Mouse (Mus musculus) limb, embryonic 11.5 days (tissue): ENCODE measurements at regions not wholly inside any gene's neighbourhood (a gene's known extent, or its start where the extent isn't known, plus 50 kb on each side); places are given as distances from the start of the nearest gene placed in this dataset.

ENCODE experiments used
- ATAC-seq: fragments of 200-750 bp; cut with Nextera tagmentation; 2 replicates; pipeline ENCODE4 v1.8.0; 2017; ENCODE audit warnings: low read depth; ENCODE audit not compliant: insufficient number of reproducible peaks, low FRiP score, low TSS enrichment
- DNase-seq: peaks from one replicate; pipeline ENCODE4 v3.0.0-alpha.2; 2015; ENCODE audit warnings: low spot score
- H3K27ac ChIP-seq: fragments of 300-500 bp; sonication (generic); replicated peaks from 2 replicates; pipeline ENCODE4 v1.5.1; 2014; ENCODE audit warnings: low read depth, mild to moderate bottlenecking, low read length
- H3K27me3 ChIP-seq: fragments of 300-500 bp; sonication (generic); 2 replicates; pipeline ENCODE4 v1.6.1; 2014; ENCODE audit warnings: mild to moderate bottlenecking, low read length, mixed read lengths; ENCODE audit not compliant: control insufficient read depth, insufficient read depth
- H3K36me3 ChIP-seq: fragments of 300-500 bp; sonication (generic); 2 replicates; pipeline ENCODE4 v1.6.1; 2014; ENCODE audit warnings: mild to moderate bottlenecking, low read length, moderate library complexity, mixed read lengths; ENCODE audit not compliant: control insufficient read depth, insufficient read depth
- H3K4me1 ChIP-seq: fragments of 300-500 bp; sonication (generic); 2 replicates; pipeline ENCODE4 v1.6.1; 2014; ENCODE audit warnings: low read length, mixed read lengths; ENCODE audit not compliant: control insufficient read depth, insufficient read depth
- H3K4me2 ChIP-seq: fragments of 300-500 bp; sonication (generic); 2 replicates; pipeline ENCODE4 v1.6.1; 2014; ENCODE audit warnings: low read depth, mild to moderate bottlenecking, moderate library complexity; ENCODE audit not compliant: severe bottlenecking
- H3K4me3 ChIP-seq: fragments of 300-500 bp; sonication (generic); 2 replicates; pipeline ENCODE4 v1.5.1; 2014; ENCODE audit warnings: low read depth, low read length
- H3K9ac ChIP-seq: fragments of 300-500 bp; sonication (generic); 2 replicates; pipeline ENCODE4 v1.6.1; 2014; ENCODE audit warnings: mild to moderate bottlenecking, low read length
- H3K9me3 ChIP-seq: fragments of 300-500 bp; sonication (generic); 2 replicates; pipeline ENCODE4 v1.6.1; 2016; ENCODE audit warnings: low read length; ENCODE audit not compliant: control insufficient read depth
- WGBS: fragments of 180-500 bp; shearing (Covaris S2); extraction: QIAGEN DNeasy Blood & Tissue Kit; methylation state at CpG from one replicate; pipeline ENCODE4 v1.1.7; 2014; 5-methylcytosine and 5-hydroxymethylcytosine counted together

- Histone ChIP-seq H3K4me2 (no peak overlapping the region), H3K36me3 (no peaks in the 10 kb centered on the region), H3K4me1 (no peaks in the 10 kb centered on the region), H3K9me3 (no peaks in the 10 kb centered on the region), H3K27me3 (no peaks in the 10 kb centered on the region), H3K4me3 (no peak overlapping the region), H3K27ac (no peak overlapping the region), H3K9ac (no peak overlapping the region)
- 68% methylated on average over 20 of the region's 20 CpGs for WGBS
- ATAC-seq (no peak), DNase-seq (no peak)
Measured at GRCm38 (mm10) chr14:120720464-120721445, 190.3 kb upstream of the Ipo5 start.

- no peak for DNase-seq
- Histone ChIP-seq H3K27ac (no peak overlapping the region), H3K9ac (no peak overlapping the region), H3K4me3 (no peak overlapping the region), H3K4me2 (no peak overlapping the region), H3K4me1 (no peaks in the 10 kb centered on the region), H3K36me3 (no peaks in the 10 kb centered on the region), H3K9me3 (no peaks in the 10 kb centered on the region), H3K27me3 (no peaks in the 10 kb centered on the region)
- ATAC-seq = no peak
- 74% methylated on average over 6 of the region's 6 CpGs for WGBS
Measured at GRCm38 (mm10) chr14:120721593-120722461, 189.2 kb upstream of the Ipo5 start.

DNA sequence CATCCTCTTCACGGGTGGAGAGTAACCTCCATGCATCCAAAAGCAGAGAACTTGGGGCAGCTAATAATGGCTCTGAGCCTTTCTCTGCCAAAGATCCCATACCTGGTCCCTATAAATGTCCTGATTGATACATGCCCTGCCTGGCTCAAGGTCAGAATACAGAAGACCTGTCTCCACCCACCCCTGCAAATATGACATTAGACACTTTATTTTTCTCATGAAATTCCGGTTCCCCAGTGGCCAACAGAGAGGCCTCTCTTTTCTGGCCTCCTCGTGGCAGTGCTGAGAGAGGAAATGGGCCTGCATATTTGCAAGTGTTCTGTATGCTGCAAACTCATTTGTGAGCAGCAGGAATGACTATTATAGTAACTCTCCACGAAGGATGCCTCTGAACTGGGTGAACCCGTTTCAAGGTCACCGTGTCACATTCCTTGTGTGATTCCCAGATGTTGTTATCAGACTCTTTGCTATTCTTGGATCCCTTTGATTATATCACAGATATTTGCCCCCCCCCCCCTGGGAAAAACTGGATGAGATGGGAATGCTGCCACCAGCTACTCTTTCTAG is 188.4 kb upstream of the Ipo5 start:
- H3K4me1 ChIP-seq = no peaks in the 10 kb centered on the region
- no peaks in the 10 kb centered on the region for H3K9me3 ChIP-seq
- no peak overlapping the region for H3K4me3 ChIP-seq
- no peaks in the 10 kb centered on the region for H3K27me3 ChIP-seq
- no peak overlapping the region for H3K27ac ChIP-seq
- H3K4me2 ChIP-seq = no peak overlapping the region
- 74% methylated on average over 6 of the region's 6 CpGs for WGBS
- no peaks in the 10 kb centered on the region for H3K36me3 ChIP-seq
- H3K9ac ChIP-seq = no peak overlapping the region
- ATAC-seq (no peak), DNase-seq (no peak)

DNA sequence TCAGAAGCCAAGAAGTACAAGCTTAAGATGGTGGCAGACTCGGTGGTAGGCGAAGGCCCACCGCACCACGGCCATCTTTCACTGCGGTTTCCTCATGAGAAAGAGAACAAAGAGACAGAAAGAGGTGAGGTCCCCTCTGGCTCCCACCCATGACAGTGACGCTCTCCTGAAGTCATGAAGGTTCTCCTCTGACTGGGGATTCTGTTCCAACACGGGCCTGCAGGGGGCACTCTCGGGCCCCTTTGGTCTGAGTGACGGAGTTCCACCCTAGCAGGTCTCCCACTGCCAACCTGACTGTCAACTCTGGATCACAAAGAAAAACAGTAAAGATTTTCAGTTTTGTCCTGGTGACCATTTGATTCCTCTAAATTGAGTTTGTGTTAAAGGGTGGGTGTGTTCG is 182.9 kb upstream of the Ipo5 start:
- Histone ChIP-seq H3K4me3 (no peak overlapping the region), H3K27ac (no peak overlapping the region), H3K4me2 (no peak overlapping the region), H3K27me3 (no peaks in the 10 kb centered on the region), H3K9ac (no peak overlapping the region), H3K9me3 (no peaks in the 10 kb centered on the region), H3K4me1 (no peaks in the 10 kb centered on the region), H3K36me3 (no peaks in the 10 kb centered on the region)
- no peak for ATAC-seq
- no peak for DNase-seq
- WGBS = 84% methylated on average over 10 of the region's 10 CpGs

- WGBS = 49% methylated on average over 3 of the region's 3 CpGs
Measured at GRCm38 (mm10) chr14:120730226-120730625, 180.8 kb upstream of the Ipo5 start.

GRCm38 (mm10) chr14:120731679-120732281 is 179.2 kb upstream of the Ipo5 start:
- ATAC-seq (no peak), DNase-seq (no peak)
- Histone ChIP-seq H3K27me3 (no peaks in the 10 kb centered on the region), H3K9me3 (no peaks in the 10 kb centered on the region), H3K4me3 (no peak overlapping the region), H3K36me3 (no peaks in the 10 kb centered on the region), H3K4me2 (no peak overlapping the region), H3K9ac (no peak overlapping the region), H3K27ac (no peak overlapping the region), H3K4me1 (no peaks in the 10 kb centered on the region)
- 67% methylated on average over 7 of the region's 7 CpGs for WGBS

More at GRCm38 (mm10) chr14:120730226-120730625, 180.8 kb upstream of the Ipo5 start:
- Histone ChIP-seq H3K4me1 (no peaks in the 10 kb centered on the region), H3K27ac (no peak overlapping the region), H3K9ac (no peak overlapping the region), H3K9me3 (no peaks in the 10 kb centered on the region), H3K27me3 (no peaks in the 10 kb centered on the region), H3K36me3 (no peaks in the 10 kb centered on the region), H3K4me2 (no peak overlapping the region), H3K4me3 (no peak overlapping the region)
- ATAC-seq (no peak), DNase-seq (no peak)

GRCm38 (mm10) chr14:120732400-120733138 is 178.5 kb upstream of the Ipo5 start:
- Histone ChIP-seq H3K27ac (no peak overlapping the region), H3K4me1 (no peaks in the 10 kb centered on the region), H3K9me3 (no peaks in the 10 kb centered on the region), H3K27me3 (no peaks in the 10 kb centered on the region), H3K9ac (no peak overlapping the region), H3K4me3 (no peak overlapping the region), H3K36me3 (no peaks in the 10 kb centered on the region), H3K4me2 (no peak overlapping the region)
- ATAC-seq = no peak
- WGBS = 84% methylated on average over 15 of the region's 15 CpGs
- no peak for DNase-seq
